Mouse (Mus musculus): ENCODE measurements at regions not wholly inside any gene's neighbourhood (a gene's known extent, or its start where the extent isn't known, plus 50 kb on each side); places are given as distances from the start of the nearest gene placed in this dataset.

- H3K27me3 ChIP-seq = no peaks in the 10 kb centered on the region
- H3K36me3 ChIP-seq = no peaks in the 10 kb centered on the region
- no peak overlapping the region for H3K4me2 ChIP-seq (replicated peaks)
- H3K9ac ChIP-seq = no peak overlapping the region
- no peak overlapping the region for H3K4me3 ChIP-seq
- no peak for ATAC-seq (ENCODE audit: low FRiP score, low read depth)
- no peak overlapping the region for H3K27ac ChIP-seq
- WGBS = 23% methylated on average over 3 of the region's 3 CpGs
- H3K9me3 ChIP-seq = no peaks in the 10 kb centered on the region
- 0 out of 2 replicates have a peak, but pooled peaks cover 3% of the 10 kb centered on the region for H3K4me1 ChIP-seq
Observed at GRCm38 (mm10) chr5:45196159-45196558, 253.9 kb downstream of the Qdpr start.

GRCm38 (mm10) chr5:45192287-45192686, 257.7 kb downstream of the Qdpr start:
- Histone ChIP-seq H3K4me1 (0 out of 2 replicates have a peak, but pooled peaks cover 3% of the 10 kb centered on the region), H3K9ac (no peak overlapping the region), H3K27me3 (no peaks in the 10 kb centered on the region), H3K9me3 (no peaks in the 10 kb centered on the region), H3K4me2 (replicated peaks) (no peak overlapping the region), H3K36me3 (no peaks in the 10 kb centered on the region), H3K4me3 (no peak overlapping the region), H3K27ac (no peak overlapping the region)
- no peak for ATAC-seq (ENCODE audit: low FRiP score, low read depth)

GRCm38 (mm10) chr5:45173035-45173755, 276.8 kb downstream of the Qdpr start:
- no peak for ATAC-seq (ENCODE audit: low FRiP score, low read depth)
- Histone ChIP-seq H3K9me3 (no peaks in the 10 kb centered on the region), H3K9ac (no peak overlapping the region), H3K4me2 (replicated peaks) (no peak overlapping the region), H3K4me3 (no peak overlapping the region), H3K27ac (no peak overlapping the region), H3K36me3 (no peaks in the 10 kb centered on the region), H3K27me3 (no peaks in the 10 kb centered on the region), H3K4me1 (0 out of 2 replicates have a peak, but pooled peaks cover 7% of the 10 kb centered on the region)
- WGBS = 39% methylated on average over 8 of the region's 8 CpGs

GRCm38 (mm10) chr5:45159194-45159593, 290.8 kb downstream of the Qdpr start:
- no peak for ATAC-seq (ENCODE audit: low FRiP score, low read depth)
- Histone ChIP-seq H3K36me3 (no peaks in the 10 kb centered on the region), H3K4me3 (no peak overlapping the region), H3K4me1 (no peaks in the 10 kb centered on the region), H3K4me2 (replicated peaks) (no peak overlapping the region), H3K27ac (no peak overlapping the region), H3K9ac (no peak overlapping the region), H3K9me3 (no peaks in the 10 kb centered on the region), H3K27me3 (no peaks in the 10 kb centered on the region)
- WGBS = 86% methylated on average over 4 of the region's 4 CpGs

GRCm38 (mm10) chr5:45154936-45155335, 295.1 kb downstream of the Qdpr start:
- H3K4me3 ChIP-seq = no peak overlapping the region
- no peaks in the 10 kb centered on the region for H3K4me1 ChIP-seq
- H3K27ac ChIP-seq = no peak overlapping the region
- no peaks in the 10 kb centered on the region for H3K36me3 ChIP-seq
- H3K27me3 ChIP-seq = no peaks in the 10 kb centered on the region
- H3K4me2 ChIP-seq (replicated peaks) = no peak overlapping the region
- 31% methylated on average over 2 of the region's 2 CpGs for WGBS
- no peaks in the 10 kb centered on the region for H3K9me3 ChIP-seq
- H3K9ac ChIP-seq = no peak overlapping the region
- ATAC-seq (ENCODE audit: low FRiP score, low read depth) = no peak

- H3K27ac ChIP-seq = no peak overlapping the region
- no peak overlapping the region for H3K4me3 ChIP-seq
- H3K9me3 ChIP-seq = no peaks in the 10 kb centered on the region
- no peaks in the 10 kb centered on the region for H3K27me3 ChIP-seq
- H3K36me3 ChIP-seq = no peaks in the 10 kb centered on the region
- H3K4me1 ChIP-seq = no peaks in the 10 kb centered on the region
- H3K9ac ChIP-seq = no peak overlapping the region
- 92% methylated on average over 4 of the region's 4 CpGs for WGBS
- H3K4me2 ChIP-seq (replicated peaks) = no peak overlapping the region
- no peak for ATAC-seq (ENCODE audit: low FRiP score, low read depth)
Observed at GRCm38 (mm10) chr5:45144186-45144585, 305.9 kb downstream of the Qdpr start.

GRCm38 (mm10) chr5:45137198-45137973, 312.6 kb downstream of the Qdpr start:
- H3K36me3 ChIP-seq = no peaks in the 10 kb centered on the region
- H3K4me3 ChIP-seq = no peak overlapping the region
- H3K9ac ChIP-seq = no peak overlapping the region
- no peak for ATAC-seq (ENCODE audit: low FRiP score, low read depth)
- peaks cover 5% of the 10 kb centered on the region; the same call in 1 of the 2 replicates for H3K4me1 ChIP-seq
- H3K27ac ChIP-seq = no peak overlapping the region
- no peaks in the 10 kb centered on the region for H3K27me3 ChIP-seq
- 0 out of 2 replicates have a peak overlapping the region, but pooled peaks have one; percentile 19 for H3K4me2 ChIP-seq (replicated peaks)
- no peaks in the 10 kb centered on the region for H3K9me3 ChIP-seq
- WGBS = 28% methylated on average over 10 of the region's 10 CpGs

GRCm38 (mm10) chr5:45136696-45137095, 313.3 kb downstream of the Qdpr start:
- H3K27me3 ChIP-seq = no peaks in the 10 kb centered on the region
- no peak overlapping the region for H3K4me3 ChIP-seq
- H3K27ac ChIP-seq = no peak overlapping the region
- no peaks in the 10 kb centered on the region for H3K9me3 ChIP-seq
- H3K36me3 ChIP-seq = no peaks in the 10 kb centered on the region
- peaks cover 5% of the 10 kb centered on the region; the same call in 1 of the 2 replicates for H3K4me1 ChIP-seq
- ATAC-seq (ENCODE audit: low FRiP score, low read depth) = no peak
- H3K9ac ChIP-seq = no peak overlapping the region
- no peak overlapping the region for H3K4me2 ChIP-seq (replicated peaks)
- WGBS = 58% methylated on average over 3 of the region's 3 CpGs

GRCm38 (mm10) chr5:45127971-45128370, 322.1 kb downstream of the Qdpr start:
- H3K9me3 ChIP-seq = no peaks in the 10 kb centered on the region
- H3K4me1 ChIP-seq = no peaks in the 10 kb centered on the region
- H3K4me3 ChIP-seq = no peak overlapping the region
- no peak overlapping the region for H3K9ac ChIP-seq
- no peaks in the 10 kb centered on the region for H3K36me3 ChIP-seq
- H3K27ac ChIP-seq = no peak overlapping the region
- no peak overlapping the region for H3K4me2 ChIP-seq (replicated peaks)
- no peaks in the 10 kb centered on the region for H3K27me3 ChIP-seq
- no peak for ATAC-seq (ENCODE audit: low FRiP score, low read depth)
- WGBS = 81% methylated on average over 8 of the region's 8 CpGs

GRCm38 (mm10) chr5:45121751-45122280, 322.3 kb upstream of the Ldb2 start:
- Histone ChIP-seq H3K9ac (no peak overlapping the region), H3K4me2 (replicated peaks) (no peak overlapping the region), H3K27ac (no peak overlapping the region), H3K4me1 (no peaks in the 10 kb centered on the region), H3K36me3 (no peaks in the 10 kb centered on the region), H3K9me3 (no peaks in the 10 kb centered on the region), H3K4me3 (no peak overlapping the region), H3K27me3 (no peaks in the 10 kb centered on the region)
- 62% methylated on average over 2 of the region's 2 CpGs for WGBS
- ATAC-seq (ENCODE audit: low FRiP score, low read depth) = peak; percentile 73; the same call in 1 of the 2 replicates

GRCm38 (mm10) chr5:45119757-45120156, 320.3 kb upstream of the Ldb2 start:
- H3K4me1 ChIP-seq = 0 out of 2 replicates have a peak, but pooled peaks cover 3% of the 10 kb centered on the region
- no peak overlapping the region for H3K4me2 ChIP-seq (replicated peaks)
- no peak overlapping the region for H3K27ac ChIP-seq
- H3K4me3 ChIP-seq = no peak overlapping the region
- 79% methylated on average over 2 of the region's 2 CpGs for WGBS
- H3K27me3 ChIP-seq = no peaks in the 10 kb centered on the region
- H3K36me3 ChIP-seq = no peaks in the 10 kb centered on the region
- H3K9ac ChIP-seq = no peak overlapping the region
- no peak for ATAC-seq (ENCODE audit: low FRiP score, low read depth)
- H3K9me3 ChIP-seq = no peaks in the 10 kb centered on the region

- WGBS = 79% methylated on average over 4 of the region's 4 CpGs
- H3K4me3 ChIP-seq = no peak overlapping the region
Observed at GRCm38 (mm10) chr5:45111246-45111645, 311.8 kb upstream of the Ldb2 start.

More at GRCm38 (mm10) chr5:45111246-45111645, 311.8 kb upstream of the Ldb2 start:
- H3K9me3 ChIP-seq = no peaks in the 10 kb centered on the region
- H3K4me1 ChIP-seq = 0 out of 2 replicates have a peak, but pooled peaks cover 3% of the 10 kb centered on the region
- H3K9ac ChIP-seq = no peak overlapping the region
- no peak for ATAC-seq (ENCODE audit: low FRiP score, low read depth)
- no peak overlapping the region for H3K27ac ChIP-seq
- H3K4me2 ChIP-seq (replicated peaks) = no peak overlapping the region
- H3K36me3 ChIP-seq = no peaks in the 10 kb centered on the region
- no peaks in the 10 kb centered on the region for H3K27me3 ChIP-seq
